Mouse (Mus musculus) lung, postnatal 4 days (tissue): Measurements from ENCODE around the gene Pex26.

Experiments used
- DNase-seq, 2 experiments: peaks; one replicate each; pipeline ENCODE4 v3.0.0; 2021

Pex26 gene

DNA sequence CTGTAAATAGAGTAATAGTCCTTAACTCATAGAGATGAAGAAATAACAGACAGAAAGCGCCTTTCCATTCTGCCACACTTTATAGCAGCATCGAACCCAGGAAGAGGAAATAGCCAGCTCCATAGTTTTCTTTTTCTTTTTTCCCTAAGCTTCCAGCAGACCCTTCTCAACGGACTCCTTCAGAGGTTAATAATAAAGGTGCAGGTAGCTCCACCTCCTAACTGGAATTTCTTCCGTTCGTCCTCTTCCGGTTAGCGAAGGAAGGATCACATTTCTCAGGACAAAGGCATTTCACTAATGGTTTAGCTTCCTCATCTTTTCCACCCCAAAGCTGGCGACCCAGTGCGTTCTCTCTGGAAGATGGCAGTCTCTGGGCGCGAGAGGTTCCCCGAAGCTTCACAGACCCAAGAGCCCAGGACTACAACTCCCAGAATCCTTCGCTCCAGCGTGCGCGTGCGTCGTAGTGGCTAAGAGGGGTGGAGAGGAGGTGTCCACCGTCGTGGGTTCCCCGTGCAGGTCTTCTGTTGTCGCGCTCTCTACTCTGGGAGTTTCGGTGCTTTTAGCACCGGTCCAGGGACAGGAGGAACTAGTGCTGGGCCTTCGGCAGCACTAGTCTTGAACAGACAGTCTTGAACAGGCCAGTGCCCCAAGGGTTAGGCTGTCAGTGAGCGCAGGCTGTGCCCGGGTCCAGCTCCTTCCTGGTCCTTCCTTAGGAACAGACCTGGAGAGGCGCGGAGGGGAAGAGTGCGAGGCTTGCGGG, at the start of gene Pex26:
Gene Pex26 (plus strand): TSS at position 254 of the 760 bp plus-strand sequence.
- DNase-seq: peak; percentile 91 to 94

DNA sequence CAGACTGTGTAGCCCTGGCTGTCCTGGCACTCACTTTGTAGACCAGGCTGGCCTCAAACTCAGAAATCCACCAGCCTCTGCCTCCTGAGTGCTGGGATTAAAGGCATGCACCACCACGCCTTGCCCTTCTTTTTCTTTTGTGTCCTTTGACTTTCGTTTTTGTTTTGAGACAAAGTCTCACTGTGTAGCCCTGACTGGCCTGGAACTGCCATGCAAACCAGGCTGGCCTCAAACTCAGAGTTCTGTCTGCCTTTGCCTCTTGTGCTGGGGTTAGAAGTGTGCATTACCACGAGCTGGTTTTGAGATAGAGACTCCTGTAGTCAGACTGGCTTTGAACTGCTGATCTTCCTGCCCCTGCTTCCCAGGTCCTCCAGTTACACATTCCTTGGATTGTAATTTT, 49.2 kb upstream of the Pex26 start:
- no peak for DNase-seq

GRCm38 (mm10) chr6:121134884-121135283, 48.6 kb upstream of the Pex26 start:
- no peak for DNase-seq

- DNase-seq: no peak
These were observed 46.2 kb upstream of the Pex26 start for GRCm38 (mm10) chr6:121137222-121137621.

GRCm38 (mm10) chr6:121138338-121139040, 45.0 kb upstream of the Pex26 start:
- DNase-seq: no peak

DNA sequence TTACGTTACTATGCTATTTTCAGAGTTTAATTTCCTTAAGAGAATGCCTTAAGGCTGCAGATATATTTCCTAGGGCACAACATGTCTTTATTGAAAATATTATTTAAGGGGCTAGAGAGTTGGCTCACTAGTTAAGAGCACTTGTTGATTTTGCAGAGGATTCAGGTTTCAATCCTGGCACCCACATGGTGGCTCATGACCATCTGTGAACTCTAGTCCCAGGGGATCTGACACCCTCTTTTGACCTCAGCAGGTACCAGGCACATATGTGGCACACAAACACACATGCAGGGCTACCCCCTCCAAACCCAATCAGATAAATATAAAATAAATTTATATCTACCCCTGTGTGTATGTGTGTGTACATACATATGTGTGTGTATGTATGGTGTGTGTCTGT, 44.2 kb upstream of the Pex26 start:
- DNase-seq: no peak

DNA sequence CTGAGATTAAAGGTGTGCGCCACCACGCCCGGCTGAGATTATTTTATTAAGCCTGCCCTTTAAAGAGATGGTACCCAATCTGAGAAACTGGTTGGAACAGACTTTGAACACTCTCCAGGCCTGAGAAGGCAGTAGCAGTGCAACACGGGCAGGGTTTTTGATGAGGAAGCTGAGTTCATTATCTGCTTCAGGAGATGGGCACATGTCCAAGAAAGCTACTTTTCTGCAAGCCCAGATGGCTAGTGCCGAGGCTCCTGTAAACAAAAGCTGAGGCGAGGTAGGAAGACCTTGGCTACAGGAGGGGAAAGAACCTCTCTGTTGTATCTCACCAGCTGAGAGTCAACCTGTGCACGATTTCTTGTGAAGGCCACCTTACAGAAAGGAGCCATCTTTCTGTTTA, 41.2 kb upstream of the Pex26 start:
- no peak for DNase-seq

- DNase-seq: peak in 1 of 2 experiments; percentile 53
These were observed 40.0 kb upstream of the Pex26 start for GRCm38 (mm10) chr6:121143439-121143838.

DNA sequence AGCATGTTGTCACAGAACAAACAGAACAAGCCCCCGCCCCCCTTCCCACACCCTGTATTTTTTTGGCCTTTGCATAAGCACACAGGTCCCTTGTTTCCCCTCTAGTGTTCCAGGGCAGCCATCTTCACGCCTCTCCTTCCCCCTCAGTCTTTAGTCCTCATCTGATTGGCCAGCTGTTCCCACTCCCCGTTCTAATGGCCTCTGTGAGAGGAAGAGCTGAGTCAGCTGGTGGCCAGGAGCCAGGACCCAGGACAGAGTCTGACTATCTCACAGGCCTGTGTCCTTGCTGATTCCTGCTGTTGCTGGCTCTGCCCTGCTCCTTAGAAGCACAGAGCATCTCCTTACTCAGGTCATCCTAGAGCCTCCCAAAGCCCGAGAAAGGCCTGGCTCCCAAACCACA, 39.4 kb upstream of the Pex26 start:
- peak; percentile 56 to 84 for DNase-seq

GRCm38 (mm10) chr6:121145010-121145604, 38.4 kb upstream of the Pex26 start:
- DNase-seq: no peak

- DNase-seq: no peak
These were observed 37.6 kb upstream of the Pex26 start for GRCm38 (mm10) chr6:121145906-121146305.

DNA sequence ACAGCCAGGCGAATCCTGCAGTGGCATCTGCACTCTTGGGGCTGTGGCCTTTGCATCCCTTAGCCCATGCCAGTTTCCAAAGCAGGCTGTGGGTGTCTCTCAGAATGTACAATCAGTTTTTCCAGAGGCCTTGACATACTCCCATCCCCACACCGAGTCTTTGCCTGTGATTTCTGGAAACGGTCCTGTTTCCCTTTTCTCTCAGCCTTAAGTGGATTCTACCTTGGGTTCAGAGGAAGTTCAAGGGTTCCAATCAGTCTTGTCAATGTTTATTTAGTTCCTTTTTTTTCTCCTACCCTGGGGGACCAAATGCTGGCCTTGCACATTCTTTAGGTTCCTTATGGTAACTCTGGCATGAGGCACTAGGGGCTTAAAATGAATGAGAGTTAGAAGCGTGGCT, 36.7 kb upstream of the Pex26 start:
- DNase-seq: no peak

- DNase-seq: no peak
These were observed 35.1 kb upstream of the Pex26 start for GRCm38 (mm10) chr6:121148360-121148759.

DNA sequence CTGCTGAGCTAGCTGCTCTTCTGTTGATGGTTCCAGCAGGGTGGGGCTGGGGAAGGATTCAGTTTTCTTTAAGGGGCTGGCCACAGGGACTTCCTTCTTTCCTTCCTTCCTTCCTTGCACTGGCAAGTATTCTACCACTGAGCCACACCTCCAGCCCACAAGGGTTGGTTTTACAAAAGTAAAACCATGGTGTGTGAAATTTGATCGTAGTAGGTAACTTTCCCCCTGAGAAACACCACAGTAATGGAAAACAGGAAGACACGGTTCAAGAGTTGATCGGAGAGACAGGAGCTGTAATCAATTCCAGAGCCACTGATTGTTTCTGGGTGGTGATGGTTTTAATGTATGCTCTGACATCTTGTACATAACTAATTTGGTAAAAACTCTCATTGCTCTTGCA, 34.0 kb upstream of the Pex26 start:
- DNase-seq: no peak

GRCm38 (mm10) chr6:121150126-121150525, 33.3 kb upstream of the Pex26 start:
- no peak for DNase-seq

GRCm38 (mm10) chr6:121151732-121152131, 31.7 kb upstream of the Pex26 start:
- DNase-seq: peak; percentile 62 to 77

- DNase-seq: no peak
These were observed 30.3 kb upstream of the Pex26 start for GRCm38 (mm10) chr6:121153177-121153576.

DNA sequence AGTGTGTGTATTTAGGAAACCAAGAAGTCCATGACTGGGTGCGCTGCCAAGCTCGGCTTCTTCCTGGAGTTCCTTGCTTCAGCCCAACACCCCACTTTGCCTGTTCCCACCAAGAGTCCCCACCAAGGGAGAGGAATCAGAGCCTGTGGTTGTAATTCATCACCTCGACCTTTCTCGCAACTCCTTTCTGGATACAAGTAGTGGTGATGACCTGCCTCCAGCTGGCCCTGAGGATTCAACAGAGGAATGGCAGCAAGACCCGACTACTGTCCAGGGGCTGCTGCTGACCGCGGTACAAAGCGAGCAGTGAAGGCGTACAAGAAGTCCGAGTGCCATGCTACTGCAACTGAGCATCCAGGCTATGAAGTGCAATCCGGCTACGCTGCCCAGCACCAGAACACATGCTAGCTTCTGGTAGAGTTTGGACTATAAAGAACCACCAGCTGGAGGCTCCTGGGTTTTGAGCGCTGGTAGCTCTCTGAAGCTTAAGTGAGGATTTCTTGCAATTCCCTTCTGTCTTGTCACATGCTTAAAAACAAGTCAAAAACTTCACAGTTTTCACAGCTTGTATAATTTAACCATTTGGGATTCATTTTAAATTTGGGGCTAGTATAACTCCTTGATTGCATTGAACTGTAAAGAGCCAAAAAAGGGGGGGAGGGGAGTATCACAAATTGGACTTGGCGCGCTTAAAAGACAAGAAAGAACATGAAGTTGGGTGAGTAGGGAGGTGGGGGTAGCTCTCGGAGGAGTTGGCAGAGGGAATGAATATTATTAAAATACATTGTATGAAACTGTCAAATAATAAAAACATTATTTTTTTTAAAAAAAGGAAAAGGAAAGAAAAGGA, 28.8 kb upstream of the Pex26 start:
- no peak for DNase-seq

DNA sequence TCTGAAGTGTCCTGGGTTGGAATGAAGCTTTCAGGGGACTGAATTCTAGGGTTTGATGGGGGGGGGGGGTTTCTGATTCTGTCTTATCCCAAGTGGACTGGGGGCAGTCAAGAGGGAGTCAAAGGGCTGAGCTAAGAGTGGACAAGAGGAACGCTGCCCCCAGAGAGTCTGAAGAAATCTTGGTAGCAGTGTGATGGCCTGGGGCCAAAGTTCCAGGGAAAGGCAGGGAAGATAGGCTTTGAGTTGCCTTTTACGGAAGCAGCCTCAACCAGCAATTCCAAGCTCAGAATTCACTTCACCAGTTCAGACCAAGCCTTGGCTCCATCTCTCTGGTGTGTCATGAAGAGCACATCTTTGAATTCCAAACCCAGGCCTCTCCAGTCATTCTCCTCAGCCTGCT, 27.4 kb upstream of the Pex26 start:
- no peak for DNase-seq

- DNase-seq: no peak
These were observed 23.9 kb upstream of the Pex26 start for GRCm38 (mm10) chr6:121159616-121160015.

- DNase-seq: no peak
These were observed 23.3 kb upstream of the Pex26 start for GRCm38 (mm10) chr6:121160126-121160525.

GRCm38 (mm10) chr6:121162616-121163015, 20.9 kb upstream of the Pex26 start:
- DNase-seq: no peak

GRCm38 (mm10) chr6:121166098-121166552, 17.3 kb upstream of the Pex26 start:
- DNase-seq: peak in 1 of 2 experiments; percentile 29
